Mouse (Mus musculus) C2C12 (cell line): Measurements from ENCODE around the gene Hmga2.

Experiments used
- CEBPB ChIP-seq: IDR thresholded peaks from one replicate; pipeline ENCODE4 v1.6.1; 2011; ENCODE audit warnings: low read depth, mild to moderate bottlenecking, control low read depth, moderate library complexity
- CTCF ChIP-seq: IDR thresholded peaks from one replicate; pipeline ENCODE4 v1.5.1; 2011; ENCODE audit not compliant: control insufficient read depth, insufficient read depth, insufficient read length
- MAX ChIP-seq: IDR thresholded peaks from one replicate; pipeline ENCODE4 v1.6.1; 2011; ENCODE audit warnings: mild to moderate bottlenecking, control low read depth
- MYOD1 ChIP-seq: IDR thresholded peaks from one replicate; pipeline ENCODE4 v1.6.1; 2011; ENCODE audit warnings: low read depth; ENCODE audit not compliant: control insufficient read depth, insufficient read length
- MYOG ChIP-seq: IDR thresholded peaks from one replicate; pipeline ENCODE4 v1.6.1; 2011; ENCODE audit not compliant: control insufficient read depth, insufficient read length; ENCODE audit errors: extremely low read depth
- USF1 ChIP-seq: IDR thresholded peaks from one replicate; pipeline ENCODE4 v1.6.1; 2011; ENCODE audit warnings: low read depth, mild to moderate bottlenecking, control low read depth, moderate library complexity

DNA sequence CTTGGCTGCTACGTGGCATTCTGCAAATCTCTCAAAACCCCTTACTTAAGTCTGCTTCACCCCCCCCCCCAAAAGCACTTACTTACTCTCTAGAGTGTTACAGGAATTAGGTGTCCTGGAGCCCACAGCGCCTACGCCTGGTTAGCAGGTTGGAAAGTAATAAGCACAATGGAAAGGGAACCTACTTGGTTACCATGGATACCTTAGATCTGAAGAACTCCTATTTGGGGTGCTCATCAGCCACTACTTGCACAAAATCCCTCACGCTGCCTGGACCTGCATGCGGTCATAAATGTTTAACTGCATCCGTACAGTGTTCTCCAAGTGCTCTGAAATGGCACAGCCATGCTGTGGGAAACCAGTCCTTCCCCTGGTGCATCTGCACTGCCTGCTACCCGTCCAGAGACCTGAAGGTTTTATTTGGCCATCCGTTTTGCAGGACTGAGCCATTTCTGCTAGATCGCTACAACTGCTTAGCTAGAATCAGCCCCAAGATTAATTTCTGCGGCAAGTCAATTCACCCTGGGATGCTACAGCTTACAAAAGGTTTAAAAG, 32.4 kb downstream of the Hmga2 start:
- TF ChIP-seq CTCF (no peak), USF1 (no peak), MYOD1 (no peak), MAX (no peak), CEBPB (no peak), MYOG (no peak)
